Mouse (Mus musculus) neural tube, embryonic 15.5 days (tissue): ENCODE measurements at regions not wholly inside any gene's neighbourhood (a gene's known extent, or its start where the extent isn't known, plus 50 kb on each side); places are given as distances from the start of the nearest gene placed in this dataset.

Source experiments
- ATAC-seq: fragments of 200-750 bp; cut with Nextera tagmentation; 2 replicates; pipeline ENCODE4 v1.8.0; 2017; ENCODE audit warnings: mild to moderate bottlenecking, moderate TSS enrichment, moderate library complexity; ENCODE audit not compliant: low FRiP score
- H3K27ac ChIP-seq: fragments of 300-500 bp; sonication (generic); replicated peaks from 2 replicates; pipeline ENCODE4 v1.5.1; 2015; ENCODE audit warnings: mild to moderate bottlenecking, inconsistent platforms
- H3K27me3 ChIP-seq: fragments of 300-500 bp; sonication (generic); replicated peaks from 2 replicates; pipeline ENCODE4 v1.6.1; 2015; ENCODE audit warnings: inconsistent platforms
- H3K36me3 ChIP-seq: fragments of 300-500 bp; sonication (generic); 2 replicates; pipeline ENCODE4 v1.6.1; 2015; ENCODE audit warnings: inconsistent platforms
- H3K4me1 ChIP-seq: fragments of 300-500 bp; sonication (generic); 2 replicates; pipeline ENCODE4 v1.6.1; 2015; ENCODE audit warnings: inconsistent platforms
- H3K4me2 ChIP-seq: fragments of 300-500 bp; sonication (generic); 2 replicates; pipeline ENCODE4 v1.6.1; 2015; ENCODE audit warnings: inconsistent platforms, mild to moderate bottlenecking, moderate library complexity
- H3K4me3 ChIP-seq: fragments of 300-500 bp; sonication (generic); replicated peaks from 2 replicates; pipeline ENCODE4 v1.5.1; 2015; ENCODE audit warnings: mild to moderate bottlenecking, inconsistent platforms
- H3K9ac ChIP-seq: fragments of 300-500 bp; sonication (generic); replicated peaks from 2 replicates; pipeline ENCODE4 v1.6.1; 2015; ENCODE audit warnings: mild to moderate bottlenecking, inconsistent platforms
- H3K9me3 ChIP-seq: fragments of 300-500 bp; sonication (generic); replicated peaks from 2 replicates; pipeline ENCODE4 v1.6.1; 2016; ENCODE audit warnings: inconsistent platforms
- WGBS: fragments of 180-500 bp; shearing (Covaris S2); methylation state at CpG from one replicate; pipeline ENCODE4 v1.1.7; 2015; ENCODE audit warnings: mixed read lengths; 5-methylcytosine and 5-hydroxymethylcytosine counted together

- 77% methylated on average over 8 of the region's 8 CpGs for WGBS
- Histone ChIP-seq H3K9me3 (no peaks in the 10 kb centered on the region), H3K4me1 (peaks cover 15% of the 10 kb centered on the region), H3K4me3 (no peak overlapping the region), H3K36me3 (no peaks in the 10 kb centered on the region), H3K27me3 (no peaks in the 10 kb centered on the region), H3K4me2 (no peak overlapping the region), H3K9ac (no peak overlapping the region), H3K27ac (no peak overlapping the region)
- no peak for ATAC-seq
Observed at GRCm38 (mm10) chr10:8972789-8973551, 87.1 kb upstream of the Sash1 start.

GRCm38 (mm10) chr10:8970807-8971206 is 84.9 kb upstream of the Sash1 start:
- 76% methylated on average over 3 of the region's 3 CpGs for WGBS
- no peaks in the 10 kb centered on the region for H3K27me3 ChIP-seq
- ATAC-seq, result no peak
- no peak overlapping the region for H3K9ac ChIP-seq
- H3K9me3 ChIP-seq, result no peaks in the 10 kb centered on the region
- peaks cover 19% of the 10 kb centered on the region for H3K4me1 ChIP-seq
- no peak overlapping the region for H3K27ac ChIP-seq
- H3K36me3 ChIP-seq, result no peaks in the 10 kb centered on the region
- no peak overlapping the region for H3K4me2 ChIP-seq
- H3K4me3 ChIP-seq, result no peak overlapping the region

- no peak for ATAC-seq
- H3K27ac ChIP-seq, result no peak overlapping the region
- no peak overlapping the region for H3K9ac ChIP-seq
- H3K4me1 ChIP-seq, result peaks cover 19% of the 10 kb centered on the region
- no peak overlapping the region for H3K4me2 ChIP-seq
- H3K36me3 ChIP-seq, result no peaks in the 10 kb centered on the region
- no peaks in the 10 kb centered on the region for H3K9me3 ChIP-seq
- H3K4me3 ChIP-seq, result no peak overlapping the region
- no peaks in the 10 kb centered on the region for H3K27me3 ChIP-seq
Observed at GRCm38 (mm10) chr10:8969586-8969985, 83.7 kb upstream of the Sash1 start.

- Histone ChIP-seq H3K27me3 (no peaks in the 10 kb centered on the region), H3K9me3 (no peaks in the 10 kb centered on the region), H3K4me3 (no peak overlapping the region), H3K9ac (no peak overlapping the region), H3K36me3 (no peaks in the 10 kb centered on the region), H3K4me2 (no peak overlapping the region), H3K4me1 (peaks cover 19% of the 10 kb centered on the region), H3K27ac (peak overlapping the region; percentile 54; the same call in 1 of the 2 replicates)
- ATAC-seq, result no peak
- WGBS, result 83% methylated on average over 5 of the region's 5 CpGs
Observed at GRCm38 (mm10) chr10:8969016-8969415, 83.1 kb upstream of the Sash1 start.

GRCm38 (mm10) chr10:8968276-8968923 is 82.5 kb upstream of the Sash1 start:
- Histone ChIP-seq H3K4me2 (no peak overlapping the region), H3K4me3 (no peak overlapping the region), H3K27me3 (no peaks in the 10 kb centered on the region), H3K36me3 (no peaks in the 10 kb centered on the region), H3K27ac (peak overlapping the region; percentile 54; the same call in 1 of the 2 replicates), H3K9ac (no peak overlapping the region), H3K4me1 (peaks cover 19% of the 10 kb centered on the region), H3K9me3 (no peaks in the 10 kb centered on the region)
- 0 out of 2 replicates have a peak, but pooled peaks have one; percentile 41 for ATAC-seq
- WGBS, result 45% methylated on average over 8 of the region's 8 CpGs

- Histone ChIP-seq H3K4me2 (no peak overlapping the region), H3K4me3 (no peak overlapping the region), H3K27ac (no peak overlapping the region), H3K36me3 (no peaks in the 10 kb centered on the region), H3K9ac (no peak overlapping the region), H3K4me1 (peaks cover 10% of the 10 kb centered on the region), H3K27me3 (no peaks in the 10 kb centered on the region), H3K9me3 (no peaks in the 10 kb centered on the region)
- 83% methylated on average over 5 of the region's 5 CpGs for WGBS
- no peak for ATAC-seq
Observed at GRCm38 (mm10) chr10:8962921-8963320, 77.1 kb upstream of the Sash1 start.

GRCm38 (mm10) chr10:8960964-8961675 is 75.2 kb upstream of the Sash1 start:
- no peak overlapping the region for H3K9ac ChIP-seq
- no peak for ATAC-seq
- WGBS, result 55% methylated on average over 10 of the region's 10 CpGs
- no peak overlapping the region for H3K27ac ChIP-seq
- no peaks in the 10 kb centered on the region for H3K27me3 ChIP-seq
- H3K9me3 ChIP-seq, result no peaks in the 10 kb centered on the region
- H3K36me3 ChIP-seq, result no peaks in the 10 kb centered on the region
- H3K4me1 ChIP-seq, result peaks cover 6% of the 10 kb centered on the region; the same call in 1 of the 2 replicates
- H3K4me3 ChIP-seq, result no peak overlapping the region
- no peak overlapping the region for H3K4me2 ChIP-seq

- WGBS, result 83% methylated on average over 9 of the region's 9 CpGs
Observed at GRCm38 (mm10) chr10:8960275-8960960, 74.5 kb upstream of the Sash1 start.

GRCm38 (mm10) chr10:8955499-8956211 is 69.8 kb upstream of the Sash1 start:
- H3K9ac ChIP-seq, result no peak overlapping the region
- WGBS, result 50% methylated on average over 6 of the region's 6 CpGs
- H3K4me2 ChIP-seq, result no peak overlapping the region
- H3K4me1 ChIP-seq, result peaks cover 12% of the 10 kb centered on the region
- H3K27me3 ChIP-seq, result no peaks in the 10 kb centered on the region
- no peaks in the 10 kb centered on the region for H3K36me3 ChIP-seq
- H3K27ac ChIP-seq, result peak overlapping the region; percentile 41
- no peak overlapping the region for H3K4me3 ChIP-seq
- ATAC-seq, result peak; percentile 26; the same call in 1 of the 2 replicates
- H3K9me3 ChIP-seq, result no peaks in the 10 kb centered on the region

More at GRCm38 (mm10) chr10:8960275-8960960, 74.5 kb upstream of the Sash1 start:
- no peaks in the 10 kb centered on the region for H3K9me3 ChIP-seq
- H3K27ac ChIP-seq, result no peak overlapping the region
- H3K4me3 ChIP-seq, result no peak overlapping the region
- H3K36me3 ChIP-seq, result no peaks in the 10 kb centered on the region
- no peak overlapping the region for H3K4me2 ChIP-seq
- ATAC-seq, result no peak
- peaks cover 12% of the 10 kb centered on the region; the same call in 1 of the 2 replicates for H3K4me1 ChIP-seq
- no peaks in the 10 kb centered on the region for H3K27me3 ChIP-seq
- no peak overlapping the region for H3K9ac ChIP-seq

GRCm38 (mm10) chr10:8954003-8954402 is 68.1 kb upstream of the Sash1 start:
- Histone ChIP-seq H3K27ac (no peak overlapping the region), H3K27me3 (no peaks in the 10 kb centered on the region), H3K9ac (no peak overlapping the region), H3K4me3 (no peak overlapping the region), H3K9me3 (no peaks in the 10 kb centered on the region), H3K4me2 (no peak overlapping the region), H3K4me1 (peaks cover 12% of the 10 kb centered on the region), H3K36me3 (no peaks in the 10 kb centered on the region)
- WGBS, result 79% methylated on average over 4 of the region's 4 CpGs
- no peak for ATAC-seq

- Histone ChIP-seq H3K9me3 (no peaks in the 10 kb centered on the region), H3K4me3 (no peak overlapping the region), H3K4me1 (peaks cover 12% of the 10 kb centered on the region), H3K27me3 (no peaks in the 10 kb centered on the region), H3K4me2 (no peak overlapping the region), H3K36me3 (no peaks in the 10 kb centered on the region), H3K27ac (no peak overlapping the region), H3K9ac (no peak overlapping the region)
- no peak for ATAC-seq
- 89% methylated on average over 5 of the region's 5 CpGs for WGBS
Observed at GRCm38 (mm10) chr10:8952922-8953321, 67.1 kb upstream of the Sash1 start.
